Mouse (Mus musculus) C2C12 (cell line): ENCODE measurements around the gene Golt1b. TPM values are rescaled to one million over a fixed set of nuclear protein-coding genes. Genes with fewer than 3 reads are reported as not detected.
"Not testable (repeated sequence)": the region's sequence is repeated elsewhere in the genome, so short reads cannot be mapped to it uniquely, and the experiment has no call there.

Experiments used
- H3K27me3 ChIP-seq: one replicate; pipeline ENCODE4 v1.6.1; 2011; ENCODE audit not compliant: control insufficient read depth, insufficient read depth, insufficient read length
- H3K36me3 ChIP-seq: one replicate; pipeline ENCODE4 v1.6.1; 2011; ENCODE audit not compliant: control insufficient read depth, insufficient read depth
- H3K4me3 ChIP-seq: one replicate; pipeline ENCODE4 v1.5.1; 2011; ENCODE audit warnings: mild to moderate bottlenecking, control low read depth; ENCODE audit not compliant: poor library complexity, insufficient read depth, severe bottlenecking
- H3K79me2 ChIP-seq: one replicate; pipeline ENCODE4 v1.6.1; 2011; ENCODE audit not compliant: control insufficient read depth, insufficient read depth
- H3K79me3 ChIP-seq: one replicate; pipeline ENCODE4 v1.6.1; 2011; ENCODE audit warnings: low read depth, control low read depth
- H3ac ChIP-seq: one replicate; pipeline ENCODE3; 2011; ENCODE audit warnings: low read depth; ENCODE audit not compliant: control insufficient read depth, insufficient read length
- CEBPB ChIP-seq: IDR thresholded peaks from one replicate; pipeline ENCODE4 v1.6.1; 2011; ENCODE audit warnings: low read depth, mild to moderate bottlenecking, control low read depth, moderate library complexity
- CTCF ChIP-seq: IDR thresholded peaks from one replicate; pipeline ENCODE4 v1.5.1; 2011; ENCODE audit not compliant: control insufficient read depth, insufficient read depth, insufficient read length
- FOSL1 ChIP-seq: IDR thresholded peaks from one replicate; pipeline ENCODE4 v1.8.0; 2011; ENCODE audit warnings: mild to moderate bottlenecking, low read length; ENCODE audit not compliant: poor library complexity, insufficient read depth, severe bottlenecking
- MAX ChIP-seq: IDR thresholded peaks from one replicate; pipeline ENCODE4 v1.6.1; 2011; ENCODE audit warnings: mild to moderate bottlenecking, control low read depth
- MYOD1 ChIP-seq: IDR thresholded peaks from one replicate; pipeline ENCODE4 v1.6.1; 2011; ENCODE audit warnings: low read depth; ENCODE audit not compliant: control insufficient read depth, insufficient read length
- MYOG ChIP-seq: IDR thresholded peaks from one replicate; pipeline ENCODE4 v1.6.1; 2011; ENCODE audit not compliant: control insufficient read depth, insufficient read length; ENCODE audit errors: extremely low read depth
- USF1 ChIP-seq: IDR thresholded peaks from one replicate; pipeline ENCODE4 v1.6.1; 2011; ENCODE audit warnings: low read depth, mild to moderate bottlenecking, control low read depth, moderate library complexity
- polyA plus RNA-seq: library from polyadenylated mRNA; unstranded; fragments of >200 nt; fragmentation: generic; extraction: Trizol; gene quantifications from one replicate; pipeline ENCODE4 v1.2.1, GENCODE M21; 2012; ENCODE audit warnings: missing spikeins

The Golt1b gene
- polyA plus RNA-seq, 1 experiment, result 39.9 TPM

DNA sequence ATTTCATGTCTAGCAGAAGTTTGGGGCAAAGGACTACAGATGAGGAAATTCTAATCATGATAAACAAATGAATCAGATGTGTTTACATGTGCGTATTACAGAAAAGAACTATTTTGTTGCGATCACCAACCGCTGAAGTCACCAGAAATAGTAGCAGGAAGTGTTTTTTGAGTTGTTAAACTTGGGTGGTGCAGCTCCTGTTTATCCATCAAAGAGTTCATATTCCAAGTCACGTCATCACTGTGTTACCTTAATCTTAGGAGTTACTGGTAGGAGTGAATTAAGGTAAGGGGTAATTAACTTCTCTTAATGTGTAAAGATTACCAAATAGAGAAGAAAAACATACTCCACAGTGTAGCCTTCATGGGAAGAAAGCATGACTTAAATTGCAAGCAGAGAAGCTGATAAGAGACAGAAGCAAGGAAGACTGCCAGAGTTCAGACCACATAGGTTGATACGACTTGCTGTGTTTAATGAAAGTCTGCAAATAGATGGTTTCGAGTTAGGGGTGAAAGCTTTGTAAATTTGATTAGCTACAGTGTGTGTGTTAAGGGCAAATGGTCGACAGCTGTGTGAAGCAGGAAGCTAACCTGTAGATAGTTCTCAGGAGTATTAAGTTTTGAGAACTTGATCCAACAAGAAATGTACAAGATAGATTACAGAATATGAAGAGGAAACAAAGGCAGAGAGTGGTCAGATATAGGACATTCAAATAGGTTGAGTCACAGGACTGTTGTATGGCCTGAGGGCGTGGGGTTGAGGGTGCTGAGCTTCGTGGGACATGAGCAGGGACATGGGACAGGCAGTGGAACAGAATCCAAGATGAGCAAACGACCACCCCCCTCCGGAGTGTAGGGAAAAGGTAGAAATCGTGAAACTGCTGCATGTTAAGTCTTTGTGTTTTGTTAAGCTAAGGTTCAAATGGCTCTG lies 40.6 kb upstream of the Golt1b start:
- peaks cover 13% of the 10 kb centered on the region for H3K79me2 ChIP-seq
- peaks cover 20% of the 10 kb centered on the region for H3K36me3 ChIP-seq
- H3K79me3 ChIP-seq, result peaks cover 3% of the 10 kb centered on the region
- TF ChIP-seq MYOG (no peak), CTCF (no peak), CEBPB (no peak), FOSL1 (no peak), MYOD1 (no peak), MAX (no peak), USF1 (no peak)
- peak overlapping the region; percentile 48 for H3K4me3 ChIP-seq
- H3ac ChIP-seq, result peak overlapping the region; percentile 64
- no peaks in the 10 kb centered on the region for H3K27me3 ChIP-seq

GRCm38 (mm10) chr6:142347431-142348385 lies 39.3 kb upstream of the Golt1b start:
- peaks cover 3% of the 10 kb centered on the region for H3K79me3 ChIP-seq
- peaks cover 13% of the 10 kb centered on the region for H3K79me2 ChIP-seq
- TF ChIP-seq MYOG, result no peak
- no peak for TF ChIP-seq MYOD1
- no peak for TF ChIP-seq CEBPB
- TF ChIP-seq MAX, result no peak
- TF ChIP-seq USF1, result no peak
- TF ChIP-seq CTCF, result no peak
- no peak for TF ChIP-seq FOSL1
- H3ac ChIP-seq, result no peak overlapping the region
- peaks cover 28% of the 10 kb centered on the region for H3K36me3 ChIP-seq
- H3K27me3 ChIP-seq, result no peaks in the 10 kb centered on the region
- no peak overlapping the region for H3K4me3 ChIP-seq

DNA sequence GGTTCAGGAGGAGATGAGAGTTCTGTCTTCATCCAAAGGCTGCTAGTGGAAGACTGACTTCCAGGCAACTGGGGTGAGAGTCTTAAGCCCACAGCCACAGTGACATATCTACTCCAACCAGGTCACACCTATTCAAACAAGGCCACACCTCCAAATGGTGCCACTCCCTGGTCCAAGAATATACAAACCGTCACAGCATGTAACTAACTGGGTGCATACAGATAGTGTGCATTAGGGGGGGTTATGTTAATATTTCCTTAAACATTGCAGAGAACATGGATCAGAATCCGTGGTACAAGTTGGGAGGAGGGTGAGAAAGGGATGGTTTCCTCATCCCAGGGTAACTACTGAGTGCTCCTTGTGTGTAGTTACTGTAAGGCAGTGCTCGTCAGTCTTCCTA lies 34.9 kb upstream of the Golt1b start:
- H3K27me3 ChIP-seq, H3K4me3 ChIP-seq, H3K79me3 ChIP-seq, H3K79me2 ChIP-seq, H3ac ChIP-seq: not testable (repeated sequence)
- H3K36me3 ChIP-seq, result peaks cover 37% of the 10 kb centered on the region

GRCm38 (mm10) chr6:142357106-142357505 lies 29.9 kb upstream of the Golt1b start:
- TF ChIP-seq CTCF (no peak), FOSL1 (no peak), CEBPB (no peak), MYOD1 (no peak), USF1 (no peak), MYOG (no peak), MAX (no peak)
- H3K79me3 ChIP-seq, result no peaks in the 10 kb centered on the region
- H3K36me3 ChIP-seq, result peaks cover 48% of the 10 kb centered on the region
- no peak overlapping the region for H3K4me3 ChIP-seq
- no peak overlapping the region for H3ac ChIP-seq
- H3K79me2 ChIP-seq, result no peaks in the 10 kb centered on the region
- no peaks in the 10 kb centered on the region for H3K27me3 ChIP-seq

GRCm38 (mm10) chr6:142362036-142362435 lies 25.0 kb upstream of the Golt1b start:
- Histone ChIP-seq H3K36me3 (peaks cover 69% of the 10 kb centered on the region), H3K79me3 (no peaks in the 10 kb centered on the region), H3K4me3 (no peak overlapping the region), H3ac (no peak overlapping the region), H3K79me2 (no peaks in the 10 kb centered on the region), H3K27me3 (no peaks in the 10 kb centered on the region)
- TF ChIP-seq CTCF (no peak), MYOG (no peak), MYOD1 (no peak), MAX (no peak), USF1 (no peak), FOSL1 (no peak), CEBPB (no peak)
